ENCODE assay signal across 8 mouse cellular contexts in genomic region chr1:162813836-162814156, GRCm38 (mm10). TPM values are rescaled to one million over a fixed set of nuclear protein-coding genes. Genes with fewer than 3 reads are reported as not detected.
DNase-seq lines count a peak whose midpoint lies in the region; ATAC-seq and TF ChIP-seq lines count a peak whose summit lies in the region.

Gene Fmo4 (minus strand): TSS chr1:162813972.

- H3K79me2 ChIP-seq in myocyte (ENCODE audit: control insufficient read depth, insufficient read depth): no peaks in the 10 kb centered on the region

- H3K27me3 ChIP-seq in embryonic facial prominence, embryonic 11.5 days (ENCODE audit: control insufficient read depth, insufficient read depth, low read length): no peaks in the 10 kb centered on the region
- H3K27me3 ChIP-seq in embryonic facial prominence, embryonic 10.5 days (replicated peaks; ENCODE audit: low read depth, poor library complexity, severe bottlenecking): no peaks in the 10 kb centered on the region
- H3K27me3 ChIP-seq in myocyte (ENCODE audit: control insufficient read depth, insufficient read depth, insufficient read length): no peaks in the 10 kb centered on the region

- H3K9me3 ChIP-seq in embryonic facial prominence, embryonic 11.5 days (replicated peaks; ENCODE audit: control insufficient read depth, low read length): no peaks in the 10 kb centered on the region
- H3K9me3 ChIP-seq in embryonic facial prominence, embryonic 10.5 days: no peaks in the 10 kb centered on the region

- no peak for TF ChIP-seq POLR2A in myocyte (IDR thresholded peaks at IDR 0.05; ENCODE audit: insufficient read length, low read depth)

- intact Hi-C loops in heart, postnatal 14 days (cut with DNase I): loop anchor here (5.0 kb wide), 1 partner anchor 259 kb away; no protein-coding TSS in a partner anchor

- H3K4me3 ChIP-seq in embryonic facial prominence, embryonic 11.5 days (ENCODE audit: low read depth, low read length): no peak within 1 kb of the TSS
- H3K4me3 ChIP-seq in embryonic facial prominence, embryonic 10.5 days: no peak within 1 kb of the TSS
- no peak within 1 kb of the TSS for H3K4me3 ChIP-seq in myocyte

- no peaks in the 10 kb centered on the region for H3K36me3 ChIP-seq in embryonic facial prominence, embryonic 11.5 days (replicated peaks; ENCODE audit: control insufficient read depth, insufficient read depth, low read depth, low read length)
- H3K36me3 ChIP-seq in embryonic facial prominence, embryonic 10.5 days (replicated peaks): no peaks in the 10 kb centered on the region
- no peaks in the 10 kb centered on the region for H3K36me3 ChIP-seq in myocyte (ENCODE audit: control insufficient read depth, insufficient read depth)

- H3K4me2 ChIP-seq in embryonic facial prominence, embryonic 11.5 days (ENCODE audit: low read depth, low read length): no peak within 1 kb of the TSS
- peak within 1 kb of the TSS; percentile 50 for H3K4me2 ChIP-seq in myocyte (ENCODE audit: low read depth)

- 53% methylated on average over 8 of the region's 8 CpGs for WGBS in embryonic facial prominence, embryonic 11.5 days
- WGBS in embryonic facial prominence, embryonic 10.5 days: 49% methylated on average over 8 of the region's 8 CpGs

- no peak within 1 kb of the TSS for H3K27ac ChIP-seq in embryonic facial prominence, embryonic 11.5 days (replicated peaks; ENCODE audit: low read depth, low read length)
- no peak within 1 kb of the TSS; the same call in 1 of the 2 replicates for H3K27ac ChIP-seq in embryonic facial prominence, embryonic 10.5 days (replicated peaks)

- H3K9ac ChIP-seq in embryonic facial prominence, embryonic 11.5 days (replicated peaks; ENCODE audit: low read length): no peak within 1 kb of the TSS

- no peak for ATAC-seq in embryonic facial prominence, embryonic 11.5 days (replicated peaks; ENCODE audit: insufficient number of reproducible peaks, low FRiP score, low TSS enrichment, low read depth)

- no peaks in the 10 kb centered on the region for H3K4me1 ChIP-seq in embryonic facial prominence, embryonic 11.5 days (ENCODE audit: control insufficient read depth, insufficient read depth, low read length)
- 0 out of 2 replicates have a peak, but pooled peaks cover 3% of the 10 kb centered on the region for H3K4me1 ChIP-seq in embryonic facial prominence, embryonic 10.5 days

- H3ac ChIP-seq in myocyte (ENCODE audit: control insufficient read depth, insufficient read length): no peak within 1 kb of the TSS

- DNase-seq in embryonic facial prominence, embryonic 11.5 days (ENCODE audit: low spot score): peak; percentile 47
- DNase-seq in embryonic facial prominence, embryonic 10.5 days (ENCODE audit: low spot score): no peak
- peak; percentile 57 for DNase-seq in urinary bladder, postnatal 14 days (ENCODE audit: low spot score)
- no peak for DNase-seq in urinary bladder, postnatal 10 days (ENCODE audit: low spot score)
- DNase-seq in heart, postnatal 14 days: peak; percentile 43 to 57
- peak; percentile 3 for DNase-seq in layer of hippocampus, adult 9-11 months
- no peak for DNase-seq in T-cell, adult 2 months (ENCODE audit: low spot score)

TF ChIP-seq in myocyte, 11 proteins besides CTCF, POLR2A, EP300 and RAD21:
- TF ChIP-seq USF1 (IDR thresholded peaks at IDR 0.05; ENCODE audit: low read depth) (no peak), MYOG (IDR thresholded peaks at IDR 0.05; ENCODE audit: control insufficient read depth in 1 of 3, insufficient read depth in 1 of 3, insufficient read length in 2 of 3, low read depth in 2 of 3) (no peak), MAX (IDR thresholded peaks at IDR 0.05; ENCODE audit: low read depth) (no peak), TCF3 (IDR thresholded peaks at IDR 0.05; ENCODE audit: insufficient read length, low read depth) (no peak), MYOD1 (IDR thresholded peaks at IDR 0.05; ENCODE audit: control insufficient read depth in 1 of 3, insufficient read length in 2 of 3, low read depth in 2 of 3) (no peak), CEBPB (IDR thresholded peaks at IDR 0.05; ENCODE audit: insufficient read depth, poor library complexity, severe bottlenecking) (no peak), SRF (IDR thresholded peaks at IDR 0.05; ENCODE audit: control insufficient read depth, insufficient read length, low read depth) (no peak), E2F4 (IDR thresholded peaks at IDR 0.05; ENCODE audit: insufficient read depth) (no peak), POLR2AphosphoS2 (IDR thresholded peaks at IDR 0.05; ENCODE audit: insufficient read length, low read depth) (no peak), TCF12 (IDR thresholded peaks at IDR 0.05; ENCODE audit: insufficient read depth, poor library complexity, severe bottlenecking) (no peak)
TF ChIP-seq in myocyte: peak in this region for 0.

RNA-seq across cellular contexts. Expression of gene Fmo4, which starts in this region (rescaled TPM):
- polyA plus RNA-seq in embryonic facial prominence, embryonic 11.5 days (2014; fragmentation: Nextera tagmentation; extraction: Ambion mirVana): 0.21 and 0.32 TPM in 2 replicates
- polyA plus RNA-seq in embryonic facial prominence, embryonic 10.5 days (2016; fragmentation: Nextera tagmentation; extraction: Ambion mirVana): 0.09 TPM in 1 of 2 replicates, not detected in the other
- under 1 TPM in 1 of 2 experiments, not detected in 1; 0.31 TPM for total RNA-seq in heart, postnatal 14 days (2021)
- polyA plus RNA-seq in myocyte (2012; fragmentation: generic; extraction: Trizol): not detected

Comparison
In these comparisons a context has a peak if more than half of its experiments do, and no peak if none do; other contexts are left out.
1. DNase-seq: peak in urinary bladder, postnatal 14 days (single experiment) and layer of hippocampus, adult 9-11 months (single experiment); none in embryonic facial prominence, embryonic 10.5 days (single experiment), urinary bladder, postnatal 10 days (single experiment) and T-cell, adult 2 months (single experiment).
2. Peak in DNase-seq in embryonic facial prominence, embryonic 11.5 days; RNA of the gene not detected or under 1 TPM.
3. Peak in DNase-seq in heart, postnatal 14 days; RNA of the gene not detected or under 1 TPM.